Mouse (Mus musculus): ENCODE data around the gene Cdr1. TPM values are rescaled to one million over a fixed set of nuclear protein-coding genes. Genes with fewer than 3 reads are reported as not detected.

Cdr1 gene
- not detected for total RNA-seq (2021)

DNA sequence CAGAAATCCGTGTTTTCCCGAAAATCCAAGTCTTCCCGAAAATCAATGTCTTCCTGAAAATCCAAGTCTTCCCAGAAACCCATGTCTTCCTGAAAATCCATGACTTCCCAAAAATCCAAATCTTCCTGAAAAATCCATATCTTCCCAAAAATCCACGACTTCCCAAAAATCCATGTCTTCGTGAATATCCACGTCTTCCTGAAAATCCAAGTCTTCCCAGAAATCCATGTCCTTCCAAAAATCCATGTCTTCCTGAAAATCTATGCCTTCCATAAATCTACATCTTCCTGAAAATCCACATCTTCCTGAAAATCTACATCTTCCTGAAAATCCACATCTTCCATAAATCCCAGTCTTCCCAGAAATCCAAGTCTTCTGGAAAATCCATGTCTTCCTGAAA lies at the start of gene Cdr1:
TSS of gene Cdr1 (minus strand) at position 101 of the 400 bp plus-strand sequence.
- DNase-seq: no peak

GRCm38 (mm10) chrX:61185869-61186268 lies 511 bp upstream of the Cdr1 start:
- DNase-seq: no peak

GRCm38 (mm10) chrX:61166519-61166918 lies 18.8 kb downstream of the Cdr1 start:
- DNase-seq: peak; percentile 8

DNA sequence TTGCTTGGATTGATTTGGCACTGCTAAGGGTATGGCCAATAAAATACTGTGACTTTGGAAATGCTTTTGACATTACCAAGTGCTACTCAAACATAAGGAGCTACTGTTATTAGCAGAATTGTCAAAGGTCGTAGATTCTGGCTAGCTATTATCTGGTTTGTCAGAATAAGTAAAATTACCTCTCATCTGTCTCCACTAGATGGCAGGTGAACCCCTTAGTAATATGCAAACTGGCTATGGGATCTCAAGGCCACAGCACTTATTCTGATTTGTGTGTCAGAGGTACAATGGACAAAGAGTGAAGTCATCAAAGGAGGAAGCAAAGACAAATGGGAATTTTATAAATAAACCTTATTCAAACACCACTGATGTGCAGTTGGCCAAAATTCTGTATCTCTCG lies 24.1 kb downstream of the Cdr1 start:
- DNase-seq: no peak

GRCm38 (mm10) chrX:61154657-61155256 lies 30.6 kb downstream of the Cdr1 start:
- DNase-seq: no peak

- DNase-seq: no peak
Measured at GRCm38 (mm10) chrX:61154246-61154645, 31.1 kb downstream of the Cdr1 start.

DNA sequence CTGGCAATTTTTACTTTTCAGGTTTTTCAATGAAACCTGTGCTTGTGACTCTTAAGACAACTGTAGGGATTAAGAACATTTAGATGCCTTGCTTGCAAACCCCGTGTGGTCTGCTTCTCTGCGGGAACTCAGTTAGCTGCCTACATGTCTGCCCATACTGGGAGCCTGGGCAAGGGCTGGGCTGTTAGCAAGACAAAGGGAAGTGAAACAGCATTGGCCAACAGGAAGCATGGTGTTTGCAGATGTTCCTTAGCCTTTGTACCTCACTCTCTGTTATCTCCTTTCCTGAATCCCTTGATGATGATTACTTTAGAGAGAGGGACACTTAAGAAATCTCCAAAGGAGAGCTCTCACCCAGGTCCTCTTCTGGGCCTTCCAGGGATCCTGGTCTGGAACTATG lies 38.8 kb downstream of the Cdr1 start:
- no peak for DNase-seq

DNA sequence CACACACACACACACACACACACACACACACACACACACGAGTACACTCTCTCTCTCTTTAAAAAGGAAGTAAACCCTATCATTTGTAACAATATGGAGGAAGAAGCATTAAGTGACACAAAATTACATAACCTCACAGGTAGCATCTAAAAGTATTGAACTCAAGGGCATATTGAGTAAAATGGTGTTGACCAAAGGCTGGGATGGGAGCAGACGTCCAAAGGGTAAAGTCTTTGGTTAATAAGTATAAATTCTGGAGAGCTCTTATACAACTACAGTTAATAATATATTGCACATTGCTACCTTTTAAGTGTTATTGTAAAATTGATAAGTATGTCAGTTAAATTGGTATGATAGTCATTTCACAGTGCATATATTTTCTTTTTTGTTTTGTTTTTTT lies 39.9 kb downstream of the Cdr1 start:
- DNase-seq: no peak

DNA sequence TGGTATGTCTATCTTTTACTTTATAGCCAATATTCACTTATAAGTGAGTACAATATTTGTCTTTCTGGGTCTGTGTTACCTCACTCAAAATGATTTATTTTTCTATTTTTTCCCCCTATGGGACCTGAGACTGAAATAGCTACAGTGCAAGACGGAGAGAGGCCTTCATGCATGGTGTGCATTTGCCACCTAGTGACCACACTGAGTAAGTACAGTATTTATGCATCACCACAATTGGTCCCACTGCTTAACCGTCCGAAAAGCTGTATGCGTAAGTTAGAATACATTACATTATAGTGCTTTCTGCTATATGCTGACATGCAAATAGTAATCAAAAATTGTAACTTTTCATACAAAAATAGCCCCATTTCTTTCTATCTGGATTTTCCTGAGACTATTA lies 50.8 kb downstream of the Cdr1 start:
- no peak for DNase-seq

Small RNAs within 50 kb of the gene (microRNA-seq; reads per million reads assigned to microRNA genes)
- gene Gm24396: 0 reads per million in 2 experiments

Measured in heart, postnatal 4 days (tissue).